Mouse (Mus musculus): ENCODE data around the gene Foxp4. TPM values are rescaled to one million over a fixed set of nuclear protein-coding genes. Genes with fewer than 3 reads are reported as not detected.

Gene Foxp4
- total and polyA plus RNA-seq, 3 experiments, result 3.3 to 41.7 (median 9.9) TPM

DNA sequence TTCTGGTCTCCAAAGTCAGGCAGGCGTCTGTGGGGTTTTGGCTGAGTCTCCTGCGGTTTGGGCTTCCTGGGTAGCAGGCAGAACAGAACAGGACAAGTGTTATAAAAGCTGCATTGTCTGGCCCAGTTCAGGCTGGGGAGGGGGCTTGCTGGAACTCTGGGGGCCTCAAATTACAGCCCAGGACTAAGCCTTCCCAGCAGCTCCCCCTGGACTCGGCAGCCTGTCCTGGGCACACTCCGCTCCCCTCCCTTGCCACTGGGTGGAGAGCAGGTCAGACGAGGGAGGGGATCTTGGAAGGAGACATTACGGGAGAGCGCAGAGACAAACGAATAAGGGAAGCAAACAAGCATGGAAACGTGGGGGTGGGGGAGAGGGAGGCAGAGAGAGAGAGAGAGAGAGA is 93.3 kb downstream of the Foxp4 start:
- no peak overlapping the region for H3K4me2 ChIP-seq (ENCODE audit: insufficient read depth, low read depth, poor library complexity, severe bottlenecking)

DNA sequence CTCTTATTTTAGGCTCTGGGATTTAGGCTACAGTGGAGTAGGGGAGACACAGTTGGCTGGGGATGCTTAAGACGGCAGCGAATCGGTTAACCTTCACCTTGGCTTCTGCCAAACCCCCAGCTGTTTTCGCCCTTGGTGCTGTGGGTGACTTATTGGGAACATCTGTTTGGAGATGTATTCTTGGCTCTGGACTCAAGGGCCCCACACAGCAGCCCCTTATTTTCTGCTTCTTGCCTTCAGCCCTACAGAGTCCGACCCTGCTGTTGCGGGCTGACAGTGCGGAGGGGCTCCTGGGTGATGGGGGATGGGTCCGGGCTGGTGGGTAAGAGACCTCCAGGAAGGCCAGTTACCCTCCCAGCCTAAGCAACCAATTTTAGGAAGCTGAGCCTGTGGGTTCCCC is 103.1 kb downstream of the Foxp4 start:
- dilution Hi-C loops (cut with MboI; ENCODE audit: extremely low pct_ligation_motif_present, extremely low pct_unique_long_range_greater_than_20kb, low sequenced_read_pairs), result no loop called here
- H3K9me3 ChIP-seq (replicated peaks; ENCODE audit: low read length), result no peaks in the 10 kb centered on the region

More for the DNA sequence above, 93.3 kb downstream of the Foxp4 start:
- Histone ChIP-seq H3K27ac (ENCODE audit: insufficient read depth, low read depth) (no peak overlapping the region), H3K9me3 (replicated peaks; ENCODE audit: low read length) (peaks cover 4% of the 10 kb centered on the region), H3K79me2 (replicated peaks; ENCODE audit: control insufficient read depth, extremely low read depth, insufficient read depth, poor library complexity, severe bottlenecking) (no peaks in the 10 kb centered on the region), H3K4me3 (replicated peaks in 1 of 3; ENCODE audit: low read depth in 2 of 3, low read length in 2 of 3, poor library complexity in 1 of 3) (no peak overlapping the region), H3K4me1 (ENCODE audit: control insufficient read depth in 1 of 2, insufficient read depth in 2 of 2) (no peaks in the 10 kb centered on the region), H3K9ac (ENCODE audit: insufficient read depth, low read depth) (no peak overlapping the region), H3K27me3 (replicated peaks) (peaks cover 4% of the 10 kb centered on the region), H3K36me3 (replicated peaks in 1 of 2; ENCODE audit: control insufficient read depth in 1 of 2, insufficient read depth in 1 of 2, low read length in 1 of 2) (no peaks in the 10 kb centered on the region)
- in situ Hi-C loops (cut with MboI; ENCODE audit: low pct_ligation_motif_present, low pct_unique_long_range_greater_than_20kb, low sequenced_read_pairs) (no loop called here), dilution Hi-C loops (cut with MboI; ENCODE audit: extremely low pct_ligation_motif_present, extremely low pct_unique_long_range_greater_than_20kb, low sequenced_read_pairs) (no loop called here)
- DNase-seq (ENCODE audit: extremely low read depth), result no peak
- no peak for TF ChIP-seq CHD2 (IDR thresholded peaks at IDR 0.05; ENCODE audit: low read length)
- TF ChIP-seq TCF12 (IDR thresholded peaks at IDR 0.05; ENCODE audit: low read depth, low read length), result no peak
- no peak for TF ChIP-seq MAFK (IDR thresholded peaks at IDR 0.05; ENCODE audit: insufficient replicate concordance, low read length)
- TF ChIP-seq ZKSCAN1 (IDR thresholded peaks at IDR 0.05; ENCODE audit: borderline replicate concordance, low read depth, low read length), result no peak
- no peak for TF ChIP-seq MYC (IDR thresholded peaks at IDR 0.05; ENCODE audit: low read depth, low read length)
- TF ChIP-seq ZC3H11A (IDR thresholded peaks at IDR 0.05; ENCODE audit: low read depth, low read length), result no peak
- TF ChIP-seq CHD1 (IDR thresholded peaks at IDR 0.05; ENCODE audit: low read depth, low read length), result no peak
- TF ChIP-seq MEF2A (IDR thresholded peaks at IDR 0.05; ENCODE audit: borderline replicate concordance, low read depth, low read length), result no peak
- TF ChIP-seq E2F4 (IDR thresholded peaks at IDR 0.05; ENCODE audit: insufficient replicate concordance, low read depth, low read length), result no peak

DNA sequence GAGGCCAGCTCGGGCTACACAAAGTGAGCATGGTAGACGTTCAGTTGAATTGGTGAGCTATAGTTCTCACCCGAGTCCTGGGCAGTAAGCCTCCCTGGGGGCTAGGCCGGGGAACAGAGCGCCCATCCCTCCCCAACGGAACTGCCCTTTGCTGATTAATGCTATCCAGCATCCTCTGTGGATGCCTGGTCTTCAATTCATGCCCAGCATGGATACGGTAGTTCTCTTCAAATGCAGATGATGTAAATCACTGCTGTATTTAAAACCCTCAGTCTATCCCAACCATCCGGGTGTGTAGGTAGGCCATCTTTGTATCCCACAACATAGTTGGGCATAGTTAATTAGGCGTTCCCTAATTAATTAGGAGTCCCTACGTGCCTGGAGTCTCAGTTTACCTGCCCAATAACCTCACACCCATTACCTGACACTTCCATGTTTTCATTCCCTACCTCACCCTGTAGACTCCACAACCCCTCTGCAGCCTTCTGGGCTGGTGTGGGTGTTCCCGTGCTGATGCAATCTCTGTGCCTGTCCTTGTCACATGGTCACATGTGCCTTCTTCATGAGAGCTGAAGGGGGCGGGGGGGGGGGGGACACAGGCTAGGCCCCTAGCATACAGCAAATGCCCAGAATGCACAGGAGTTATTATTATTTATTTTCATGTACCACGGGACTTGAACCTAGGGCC is 106.3 kb downstream of the Foxp4 start:
- Histone ChIP-seq H3K27ac (ENCODE audit: insufficient read depth, low read depth) (no peak overlapping the region), H3K36me3 (replicated peaks in 1 of 2; ENCODE audit: control insufficient read depth in 1 of 2, insufficient read depth in 1 of 2, low read length in 1 of 2) (no peaks in the 10 kb centered on the region), H3K9ac (ENCODE audit: insufficient read depth, low read depth) (no peak overlapping the region), H3K4me2 (ENCODE audit: insufficient read depth, low read depth, poor library complexity, severe bottlenecking) (no peak overlapping the region), H3K79me2 (replicated peaks; ENCODE audit: control insufficient read depth, extremely low read depth, insufficient read depth, poor library complexity, severe bottlenecking) (no peaks in the 10 kb centered on the region), H3K9me3 (replicated peaks; ENCODE audit: low read length) (no peaks in the 10 kb centered on the region), H3K4me3 (replicated peaks in 1 of 3; ENCODE audit: low read depth in 2 of 3, low read length in 2 of 3, poor library complexity in 1 of 3) (no peak overlapping the region), H3K4me1 (ENCODE audit: control insufficient read depth in 1 of 2, insufficient read depth in 2 of 2) (peaks cover 4 to 8% of the 10 kb centered on the region in 2 experiments; a peak in 3 of 4 replicates), H3K27me3 (replicated peaks) (peaks cover 3% of the 10 kb centered on the region)
- in situ Hi-C loops (cut with MboI; ENCODE audit: low pct_ligation_motif_present, low pct_unique_long_range_greater_than_20kb, low sequenced_read_pairs) (no loop called here), dilution Hi-C loops (cut with MboI; ENCODE audit: extremely low pct_ligation_motif_present, extremely low pct_unique_long_range_greater_than_20kb, low sequenced_read_pairs) (no loop called here)
- DNase-seq (ENCODE audit: extremely low read depth), result no peak
- TF ChIP-seq ZC3H11A (IDR thresholded peaks at IDR 0.05; ENCODE audit: low read depth, low read length) (no peak), ZMIZ1 (IDR thresholded peaks at IDR 0.05; ENCODE audit: low read depth, low read length) (no peak), SIN3A (IDR thresholded peaks at IDR 0.05; ENCODE audit: low read length) (no peak), POLR2AphosphoS2 (IDR thresholded peaks at IDR 0.05; ENCODE audit: low read depth, low read length) (no peak), MAFK (IDR thresholded peaks at IDR 0.05; ENCODE audit: insufficient replicate concordance, low read length) (no peak), JUN (IDR thresholded peaks at IDR 0.05; ENCODE audit: insufficient read depth, low read depth, low read length) (no peak), JUND (conservative IDR thresholded peaks at IDR 0.05; ENCODE audit: low read depth, low read length) (no peak), BHLHE40 (IDR thresholded peaks at IDR 0.05; ENCODE audit: low read depth, low read length) (no peak), IRF4 (IDR thresholded peaks at IDR 0.05; ENCODE audit: low read depth, low read length) (no peak), NELFE (IDR thresholded peaks at IDR 0.05; ENCODE audit: low read depth, low read length) (no peak), ETS1 (conservative IDR thresholded peaks at IDR 0.05; ENCODE audit: low read depth, low read length) (no peak), HCFC1 (IDR thresholded peaks at IDR 0.05; ENCODE audit: low read depth, low read length) (no peak), USF1 (IDR thresholded peaks at IDR 0.05; ENCODE audit: low read depth, low read length) (no peak), MYC (IDR thresholded peaks at IDR 0.05; ENCODE audit: low read depth, low read length) (no peak), UBTF (IDR thresholded peaks at IDR 0.05; ENCODE audit: low read depth, low read length) (no peak), RAD21 (IDR thresholded peaks at IDR 0.05; ENCODE audit: low read depth, low read length) (no peak), ELF1 (IDR thresholded peaks at IDR 0.05; ENCODE audit: low read depth, low read length) (no peak), CTCF (conservative IDR thresholded peaks at IDR 0.05 in 1 of 2, IDR thresholded peaks at IDR 0.05 in 1 of 2; ENCODE audit: low read depth in 2 of 2, low read length in 2 of 2) (no peak)

More for the DNA sequence above, 103.1 kb downstream of the Foxp4 start:
- Histone ChIP-seq H3K4me1 (ENCODE audit: control insufficient read depth in 1 of 2, insufficient read depth in 2 of 2) (peaks cover 2 to 8% of the 10 kb centered on the region in 2 experiments; a peak in 1 of 4 replicates), H3K27ac (ENCODE audit: insufficient read depth, low read depth) (no peak overlapping the region), H3K4me2 (ENCODE audit: insufficient read depth, low read depth, poor library complexity, severe bottlenecking) (no peak overlapping the region), H3K4me3 (replicated peaks in 1 of 3; ENCODE audit: low read depth in 2 of 3, low read length in 2 of 3, poor library complexity in 1 of 3) (no peak overlapping the region), H3K9ac (ENCODE audit: insufficient read depth, low read depth) (no peak overlapping the region), H3K36me3 (replicated peaks in 1 of 2; ENCODE audit: control insufficient read depth in 1 of 2, insufficient read depth in 1 of 2, low read length in 1 of 2) (no peaks in the 10 kb centered on the region), H3K79me2 (replicated peaks; ENCODE audit: control insufficient read depth, extremely low read depth, insufficient read depth, poor library complexity, severe bottlenecking) (no peaks in the 10 kb centered on the region), H3K27me3 (replicated peaks) (peaks cover 7% of the 10 kb centered on the region)
- in situ Hi-C loops (cut with MboI; ENCODE audit: low pct_ligation_motif_present, low pct_unique_long_range_greater_than_20kb, low sequenced_read_pairs), result no loop called here
- DNase-seq (ENCODE audit: extremely low read depth), result no peak
- TF ChIP-seq TBP (conservative IDR thresholded peaks at IDR 0.05; ENCODE audit: low read depth, low read length) (no peak), POLR2AphosphoS2 (IDR thresholded peaks at IDR 0.05; ENCODE audit: low read depth, low read length) (no peak)
